Mouse (Mus musculus) hindbrain, embryonic 12.5 days (tissue): Measurements from ENCODE around the gene Lrriq3. TPM values are rescaled to one million over a fixed set of nuclear protein-coding genes. Genes with fewer than 3 reads are reported as not detected.
A peak's percentile ranks its signal among the peaks of the same experiment; 100 is the strongest.

Experiments used
- ATAC-seq: fragments of 200-750 bp; cut with Nextera tagmentation; 2 replicates; pipeline ENCODE4 v1.8.0; 2017; ENCODE audit warnings: moderate TSS enrichment; ENCODE audit not compliant: low FRiP score
- H3K27ac ChIP-seq: fragments of 300-500 bp; sonication (generic); 2 replicates; pipeline ENCODE4 v1.5.1; 2016; ENCODE audit warnings: mild to moderate bottlenecking
- H3K27me3 ChIP-seq: fragments of 300-500 bp; sonication (generic); 2 replicates; pipeline ENCODE4 v1.6.1; 2016; ENCODE audit warnings: mild to moderate bottlenecking
- H3K36me3 ChIP-seq: fragments of 300-500 bp; sonication (generic); 2 replicates; pipeline ENCODE4 v1.6.1; 2016; ENCODE audit warnings: mild to moderate bottlenecking
- H3K4me1 ChIP-seq: fragments of 300-500 bp; sonication (generic); 2 replicates; pipeline ENCODE4 v1.6.1; 2016
- H3K4me2 ChIP-seq: fragments of 300-500 bp; sonication (generic); replicated peaks from 2 replicates; pipeline ENCODE4 v1.6.1; 2016; ENCODE audit warnings: mild to moderate bottlenecking
- H3K4me3 ChIP-seq: fragments of 300-500 bp; sonication (generic); 2 replicates; pipeline ENCODE4 v1.5.1; 2016; ENCODE audit warnings: mild to moderate bottlenecking
- H3K9ac ChIP-seq: fragments of 300-500 bp; sonication (generic); 2 replicates; pipeline ENCODE4 v1.6.1; 2016; ENCODE audit warnings: mild to moderate bottlenecking, moderate library complexity
- H3K9me3 ChIP-seq: fragments of 300-500 bp; sonication (generic); replicated peaks from 2 replicates; pipeline ENCODE4 v1.6.1; 2016; ENCODE audit warnings: mild to moderate bottlenecking
- WGBS: fragments of 180-500 bp; shearing (Covaris S2); methylation state at CpG from one replicate; pipeline ENCODE4 v1.1.7; 2016; 5-methylcytosine and 5-hydroxymethylcytosine counted together
- polyA plus RNA-seq: library from polyadenylated mRNA; unstranded; fragments of >200 nt; fragmentation: Nextera tagmentation; extraction: Ambion mirVana; gene quantifications from 2 replicates; pipeline ENCODE4 v1.2.1, GENCODE M21; 2016

The Lrriq3 gene
- polyA plus RNA-seq = 1.3 and 1.8 TPM in 2 replicates

DNA sequence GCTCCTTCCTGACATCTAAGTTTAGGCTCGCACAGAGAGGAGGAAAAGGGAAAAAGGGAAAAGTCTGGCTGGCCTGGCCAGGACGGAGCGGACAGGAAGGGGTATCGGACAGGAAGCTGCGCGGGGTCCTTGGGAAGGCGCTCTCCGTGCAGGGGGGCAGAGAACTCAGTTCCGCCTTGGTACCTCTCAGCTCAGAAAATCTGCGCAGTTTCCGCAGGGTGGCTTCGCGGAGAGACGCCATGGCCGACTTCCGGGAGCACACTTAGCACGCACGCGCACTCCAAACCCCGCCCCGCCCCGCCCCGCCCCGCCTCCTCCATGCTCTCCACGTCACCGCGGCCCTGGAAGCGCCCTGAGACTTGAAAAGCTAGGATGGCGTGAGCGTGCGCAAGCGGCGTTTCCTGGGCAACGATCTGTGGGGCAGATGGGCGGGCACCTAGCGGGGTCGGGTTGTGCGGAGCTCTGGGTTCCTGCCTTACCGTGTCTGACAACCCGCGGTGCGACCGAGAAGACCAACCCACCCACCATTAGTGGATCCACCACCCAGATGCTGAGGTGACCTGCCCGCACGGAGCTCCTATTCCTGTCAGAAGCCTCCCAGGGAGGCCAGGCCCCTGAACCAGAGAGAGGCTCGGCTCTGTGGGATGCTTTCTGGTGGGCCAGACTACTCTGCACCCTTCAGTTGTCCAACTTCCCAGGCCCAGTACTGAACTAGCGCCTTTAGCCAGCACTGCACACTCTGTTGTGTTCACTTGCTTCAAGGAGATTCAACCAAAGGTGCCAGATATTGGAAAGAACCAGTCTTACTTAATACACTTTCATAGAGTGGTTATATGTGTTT, at the start of gene Lrriq3, which contains the start of gene Fpgt:
TSS of gene Lrriq3 (plus strand) at position 319 of the 841 bp plus-strand sequence.
TSS of gene Fpgt (minus strand) at position 288 of the 841 bp plus-strand sequence.
- Histone ChIP-seq H3K27me3 (no peaks in the 10 kb centered on the region), H3K27ac (peak within 1 kb of the TSS; percentile 86), H3K4me2 (peak within 1 kb of the TSS; percentile 64), H3K36me3 (no peaks in the 10 kb centered on the region), H3K4me3 (peak within 1 kb of the TSS; percentile 60), H3K4me1 (peaks cover 8% of the 10 kb centered on the region; the same call in 1 of the 2 replicates), H3K9ac (peak within 1 kb of the TSS; percentile 72), H3K9me3 (no peaks in the 10 kb centered on the region)
- peak; percentile 99 for ATAC-seq
- 1% methylated on average over 47 of the region's 47 CpGs for WGBS

DNA sequence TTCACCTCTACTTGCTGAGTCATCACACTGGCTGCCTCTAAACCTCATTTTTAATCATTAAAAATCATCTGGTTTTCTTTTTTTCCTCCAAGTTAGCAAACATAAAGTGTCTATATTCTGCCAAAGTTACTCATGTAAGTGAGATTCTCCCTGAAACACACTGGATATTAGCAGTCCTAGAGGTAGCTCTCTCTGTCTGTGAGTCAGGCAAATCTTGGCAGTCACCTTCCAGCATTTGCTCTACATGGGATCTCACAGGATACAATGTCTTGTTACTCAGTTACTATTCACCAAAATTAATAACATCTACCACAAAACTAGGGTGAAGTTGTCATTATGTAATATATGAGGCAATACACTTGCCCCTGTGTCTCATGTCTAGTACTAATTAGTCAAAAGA, 41.2 kb upstream of the Lrriq3 start:
- no peaks in the 10 kb centered on the region for H3K9me3 ChIP-seq
- H3K4me2 ChIP-seq = no peak overlapping the region
- no peak overlapping the region for H3K4me3 ChIP-seq
- no peak for ATAC-seq
- no peak overlapping the region for H3K27ac ChIP-seq
- no peaks in the 10 kb centered on the region for H3K36me3 ChIP-seq
- no peaks in the 10 kb centered on the region for H3K27me3 ChIP-seq
- no peak overlapping the region for H3K9ac ChIP-seq
- no peaks in the 10 kb centered on the region for H3K4me1 ChIP-seq

- no peaks in the 10 kb centered on the region for H3K27me3 ChIP-seq
- H3K4me3 ChIP-seq = no peak overlapping the region
- no peak overlapping the region for H3K9ac ChIP-seq
- 70% methylated on average over 1 of the region's 1 CpGs for WGBS
- no peaks in the 10 kb centered on the region for H3K4me1 ChIP-seq
- H3K9me3 ChIP-seq = no peaks in the 10 kb centered on the region
- no peak for ATAC-seq
- H3K4me2 ChIP-seq = no peak overlapping the region
- H3K36me3 ChIP-seq = no peaks in the 10 kb centered on the region
- H3K27ac ChIP-seq = no peak overlapping the region
Measured at GRCm38 (mm10) chr3:155053189-155053588, 40.0 kb upstream of the Lrriq3 start.

DNA sequence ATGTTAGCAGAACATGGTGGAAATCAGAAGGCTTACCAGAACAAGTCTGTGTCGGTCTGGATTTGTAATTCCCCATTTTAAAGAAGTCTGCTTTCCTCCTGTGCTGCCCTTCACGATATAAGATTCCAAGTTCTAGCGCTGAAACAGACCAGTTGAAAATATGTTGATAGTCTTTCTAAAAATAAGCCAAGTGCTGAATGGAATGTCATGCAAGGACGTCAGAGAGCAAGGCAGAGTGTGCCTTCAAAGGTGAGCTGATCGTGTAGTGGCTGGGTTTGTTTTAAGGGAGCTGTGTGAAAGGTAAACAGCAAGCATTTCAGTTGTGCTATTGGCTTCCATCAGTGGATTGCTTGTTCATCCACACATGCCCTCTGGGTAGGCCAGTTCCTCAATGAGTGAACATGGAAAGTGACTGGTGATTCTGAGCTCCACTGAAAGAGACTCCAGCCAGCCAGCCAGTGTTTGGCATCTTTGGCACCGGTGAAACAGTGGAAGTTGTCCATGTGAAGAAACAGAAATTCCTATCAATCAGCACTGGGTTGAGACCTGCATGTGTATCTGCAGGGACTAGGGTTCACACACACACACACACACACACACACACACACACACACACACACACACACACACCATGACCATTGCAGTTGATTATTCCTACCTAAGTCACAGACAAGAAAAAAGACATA, 37.9 kb upstream of the Lrriq3 start, which contains the start of gene Tnni3k:
TSS of gene Tnni3k (minus strand) at position 177 of the 686 bp plus-strand sequence.
- Histone ChIP-seq H3K4me2 (no peak within 1 kb of the TSS), H3K9ac (no peak within 1 kb of the TSS), H3K4me1 (no peaks in the 10 kb centered on the region), H3K27me3 (no peaks in the 10 kb centered on the region), H3K4me3 (no peak within 1 kb of the TSS), H3K27ac (no peak within 1 kb of the TSS), H3K9me3 (no peaks in the 10 kb centered on the region), H3K36me3 (no peaks in the 10 kb centered on the region)
- 79% methylated on average over 6 of the region's 6 CpGs for WGBS
- ATAC-seq = no peak

GRCm38 (mm10) chr3:155056606-155057005, 36.6 kb upstream of the Lrriq3 start:
- H3K27ac ChIP-seq = no peak overlapping the region
- no peak overlapping the region for H3K9ac ChIP-seq
- H3K4me3 ChIP-seq = no peak overlapping the region
- no peaks in the 10 kb centered on the region for H3K36me3 ChIP-seq
- H3K27me3 ChIP-seq = no peaks in the 10 kb centered on the region
- no peak overlapping the region for H3K4me2 ChIP-seq
- ATAC-seq = no peak
- no peaks in the 10 kb centered on the region for H3K4me1 ChIP-seq
- no peaks in the 10 kb centered on the region for H3K9me3 ChIP-seq

GRCm38 (mm10) chr3:155057566-155057965, 35.7 kb upstream of the Lrriq3 start:
- no peak overlapping the region for H3K27ac ChIP-seq
- H3K4me3 ChIP-seq = no peak overlapping the region
- H3K4me1 ChIP-seq = no peaks in the 10 kb centered on the region
- no peaks in the 10 kb centered on the region for H3K27me3 ChIP-seq
- H3K9ac ChIP-seq = no peak overlapping the region
- ATAC-seq = no peak
- H3K36me3 ChIP-seq = no peaks in the 10 kb centered on the region
- no peak overlapping the region for H3K4me2 ChIP-seq
- H3K9me3 ChIP-seq = no peaks in the 10 kb centered on the region

GRCm38 (mm10) chr3:155058800-155059448, 34.3 kb upstream of the Lrriq3 start:
- Histone ChIP-seq H3K4me3 (no peak overlapping the region), H3K27ac (no peak overlapping the region), H3K4me1 (no peaks in the 10 kb centered on the region), H3K9ac (no peak overlapping the region), H3K27me3 (no peaks in the 10 kb centered on the region), H3K4me2 (no peak overlapping the region), H3K36me3 (no peaks in the 10 kb centered on the region), H3K9me3 (no peaks in the 10 kb centered on the region)
- no peak for ATAC-seq
- 87% methylated on average over 6 of the region's 6 CpGs for WGBS

DNA sequence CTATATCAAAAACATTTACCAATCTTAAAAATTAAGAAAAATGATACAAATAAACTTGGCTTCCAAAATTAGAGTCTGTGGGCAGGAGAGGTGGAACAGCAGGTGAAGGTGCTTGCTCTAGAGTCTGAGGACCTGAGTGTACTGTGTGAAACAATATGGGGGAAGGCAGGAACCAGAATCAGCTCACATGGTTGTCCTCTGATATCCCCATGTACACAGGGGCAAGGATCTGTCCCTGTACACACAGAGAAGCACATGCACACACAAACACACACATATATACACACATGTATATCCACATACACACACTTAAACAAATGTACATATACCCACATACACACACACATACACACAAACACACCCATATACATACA, 33.8 kb upstream of the Lrriq3 start:
- no peak overlapping the region for H3K4me2 ChIP-seq
- no peak overlapping the region for H3K27ac ChIP-seq
- no peaks in the 10 kb centered on the region for H3K4me1 ChIP-seq
- no peaks in the 10 kb centered on the region for H3K9me3 ChIP-seq
- H3K9ac ChIP-seq = no peak overlapping the region
- no peaks in the 10 kb centered on the region for H3K36me3 ChIP-seq
- no peak overlapping the region for H3K4me3 ChIP-seq
- H3K27me3 ChIP-seq = no peaks in the 10 kb centered on the region
- ATAC-seq = no peak

GRCm38 (mm10) chr3:155077908-155078307, 15.3 kb upstream of the Lrriq3 start:
- H3K27me3 ChIP-seq = no peaks in the 10 kb centered on the region
- H3K9me3 ChIP-seq = no peaks in the 10 kb centered on the region
- 84% methylated on average over 4 of the region's 4 CpGs for WGBS
- H3K27ac ChIP-seq = no peak overlapping the region
- no peak overlapping the region for H3K9ac ChIP-seq
- no peaks in the 10 kb centered on the region for H3K36me3 ChIP-seq
- no peak overlapping the region for H3K4me2 ChIP-seq
- no peak for ATAC-seq
- no peaks in the 10 kb centered on the region for H3K4me1 ChIP-seq
- H3K4me3 ChIP-seq = no peak overlapping the region

DNA sequence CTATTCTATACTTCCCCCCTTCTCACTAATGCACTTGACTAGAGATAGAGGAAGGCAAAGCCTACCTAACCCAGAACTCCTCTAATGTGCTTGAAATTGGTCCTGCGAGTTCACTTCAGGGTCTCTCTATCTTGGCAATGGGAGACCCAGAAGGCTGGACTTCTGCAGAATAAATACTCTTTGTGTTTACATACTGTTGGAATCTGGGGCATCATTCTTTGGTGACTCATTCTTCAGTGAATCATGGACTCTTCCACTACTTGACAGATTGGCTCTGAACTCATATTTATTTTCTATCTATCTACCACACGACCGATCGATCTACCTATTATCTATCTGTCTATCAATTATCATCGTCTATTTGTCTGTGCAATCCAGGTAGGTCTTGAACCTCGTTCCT, 1.2 kb upstream of the Lrriq3 start:
- 95% methylated on average over 6 of the region's 6 CpGs for WGBS
- peaks cover 8% of the 10 kb centered on the region for H3K36me3 ChIP-seq
- no peak overlapping the region for H3K9ac ChIP-seq
- no peak for ATAC-seq
- 0 out of 2 replicates have a peak overlapping the region, but pooled peaks have one; percentile 60 for H3K4me3 ChIP-seq
- no peak overlapping the region for H3K27ac ChIP-seq
- H3K9me3 ChIP-seq = no peaks in the 10 kb centered on the region
- peaks cover 8% of the 10 kb centered on the region; the same call in 1 of the 2 replicates for H3K4me1 ChIP-seq
- peak overlapping the region; percentile 64 for H3K4me2 ChIP-seq
- H3K27me3 ChIP-seq = no peaks in the 10 kb centered on the region

DNA sequence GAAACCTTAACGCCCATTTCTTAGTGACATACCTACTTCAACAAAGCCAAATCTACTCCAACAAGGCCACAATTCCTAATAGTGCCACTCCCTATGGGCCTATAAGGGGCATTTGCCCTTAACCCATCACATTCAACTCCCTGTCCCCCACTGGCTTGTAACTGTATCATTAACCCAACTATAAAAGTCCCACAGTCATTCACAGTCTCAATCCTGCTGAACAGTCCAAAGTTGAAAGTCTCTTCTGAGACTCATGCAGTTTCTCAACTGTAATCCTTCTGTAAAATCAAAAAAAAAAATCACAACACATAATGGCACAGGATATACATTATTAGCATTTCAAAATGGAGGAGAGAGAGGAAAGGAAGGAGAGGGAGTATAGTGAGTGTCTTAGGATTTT, 6.0 kb downstream of the Lrriq3 start:
- H3K9me3 ChIP-seq = no peaks in the 10 kb centered on the region
- H3K4me1 ChIP-seq = no peaks in the 10 kb centered on the region
- 85% methylated on average over 1 of the region's 1 CpGs for WGBS
- H3K36me3 ChIP-seq = no peaks in the 10 kb centered on the region
- H3K27ac ChIP-seq = no peak overlapping the region
- no peaks in the 10 kb centered on the region for H3K27me3 ChIP-seq
- ATAC-seq = no peak
- no peak overlapping the region for H3K4me3 ChIP-seq
- H3K9ac ChIP-seq = no peak overlapping the region
- no peak overlapping the region for H3K4me2 ChIP-seq

DNA sequence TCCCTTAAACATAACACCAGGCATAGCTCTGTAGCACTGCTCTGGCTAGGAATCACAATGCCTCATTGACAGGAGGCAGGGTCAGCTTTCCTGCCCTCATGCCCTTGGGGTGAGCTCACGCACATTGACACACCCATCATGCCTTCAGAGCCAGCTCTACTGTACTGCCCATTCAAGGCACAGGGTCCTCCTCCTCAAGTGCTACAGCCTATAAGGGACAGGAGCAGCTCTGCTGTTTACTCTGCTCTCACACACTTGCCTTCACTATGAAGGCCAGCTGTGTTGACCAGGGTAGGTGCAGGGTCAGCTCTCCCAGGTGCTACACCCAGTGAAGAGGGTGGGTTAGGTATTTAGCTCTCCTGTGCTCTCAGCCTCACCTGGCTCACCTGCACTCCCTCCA, 12.7 kb downstream of the Lrriq3 start:
- WGBS = 57% methylated on average over 1 of the region's 1 CpGs
- H3K4me3 ChIP-seq = no peak overlapping the region
- no peak for ATAC-seq
- H3K4me1 ChIP-seq = no peaks in the 10 kb centered on the region
- H3K27me3 ChIP-seq = no peaks in the 10 kb centered on the region
- H3K9ac ChIP-seq = no peak overlapping the region
- H3K27ac ChIP-seq = no peak overlapping the region
- H3K36me3 ChIP-seq = no peaks in the 10 kb centered on the region
- H3K9me3 ChIP-seq = no peaks in the 10 kb centered on the region
- no peak overlapping the region for H3K4me2 ChIP-seq
